Mouse (Mus musculus) stomach, postnatal 0 days (tissue): Measurements from ENCODE around the gene Tctex1d2.

Source experiments
- CTCF ChIP-seq: IDR thresholded peaks from 2 replicates; pipeline ENCODE4 v1.5.1; 2016; ENCODE audit warnings: antibody characterized with exemption, low read depth, mild to moderate bottlenecking, moderate library complexity
- EP300 ChIP-seq: optimal IDR thresholded peaks from 2 replicates; pipeline ENCODE3; 2016; ENCODE audit warnings: antibody characterized with exemption

- no peak for TF ChIP-seq EP300
- TF ChIP-seq CTCF: no peak
These were observed at the start of gene Tctex1d2 for GRCm38 (mm10) chr16:32419517-32420483.
